Mouse (Mus musculus) brown adipose tissue, adult 24 weeks (tissue): Measurements from ENCODE around the gene Cdk17. TPM values are rescaled to one million over a fixed set of nuclear protein-coding genes. Genes with fewer than 3 reads are reported as not detected.
A peak's percentile ranks its signal among the peaks of the same experiment; 100 is the strongest.

Source experiments
- H3K27ac ChIP-seq: fragments of 200-500 bp; replicated peaks from 2 replicates; pipeline ENCODE4 v1.5.1; 2012; ENCODE audit warnings: low read depth, mild to moderate bottlenecking, low read length
- H3K4me1 ChIP-seq: fragments of 200-500 bp; 2 replicates; pipeline ENCODE4 v1.6.1; 2012; ENCODE audit warnings: low read length, mixed read lengths; ENCODE audit not compliant: control insufficient read depth, insufficient read depth, insufficient read length
- H3K4me3 ChIP-seq: fragments of 200-500 bp; 2 replicates; pipeline ENCODE4 v1.5.1; 2012; ENCODE audit warnings: low read depth, mild to moderate bottlenecking, low read length, moderate library complexity; ENCODE audit not compliant: insufficient read depth
- polyA plus RNA-seq: library from polyadenylated mRNA; stranded (reverse); fragments of >200 nt; gene quantifications from 2 replicates; pipeline ENCODE4 v1.2.4, GENCODE M21; 2012; ENCODE audit not compliant: missing spikeins, insufficient read depth, insufficient read length

Gene Cdk17
- polyA plus RNA-seq, 1 experiment = 23.6 TPM

GRCm38 (mm10) chr10:93215051-93215763 is 54.5 kb downstream of the Cdk17 start:
- Histone ChIP-seq H3K4me1 (peaks cover 15% of the 10 kb centered on the region), H3K27ac (no peak overlapping the region), H3K4me3 (no peak overlapping the region)

- H3K4me1 ChIP-seq = no peaks in the 10 kb centered on the region
Measured at GRCm38 (mm10) chr10:93225751-93226150, 65.1 kb downstream of the Cdk17 start.

GRCm38 (mm10) chr10:93227921-93228320 is 67.2 kb downstream of the Cdk17 start:
- Histone ChIP-seq H3K4me1 (no peaks in the 10 kb centered on the region), H3K27ac (no peak overlapping the region; the same call in 1 of the 2 replicates), H3K4me3 (no peak overlapping the region)

More at GRCm38 (mm10) chr10:93225751-93226150, 65.1 kb downstream of the Cdk17 start:
- Histone ChIP-seq H3K4me3 (no peak overlapping the region), H3K27ac (no peak overlapping the region)

GRCm38 (mm10) chr10:93228401-93229007 is 67.8 kb downstream of the Cdk17 start:
- Histone ChIP-seq H3K4me3 (no peak overlapping the region), H3K27ac (no peak overlapping the region), H3K4me1 (no peaks in the 10 kb centered on the region)

- Histone ChIP-seq H3K4me1 (no peaks in the 10 kb centered on the region), H3K4me3 (no peak overlapping the region), H3K27ac (no peak overlapping the region)
Measured at GRCm38 (mm10) chr10:93231490-93231889, 70.8 kb downstream of the Cdk17 start.

- H3K27ac ChIP-seq = no peak overlapping the region
- H3K4me1 ChIP-seq = no peaks in the 10 kb centered on the region
- no peak overlapping the region for H3K4me3 ChIP-seq
Measured at GRCm38 (mm10) chr10:93231893-93232292, 71.2 kb downstream of the Cdk17 start.

GRCm38 (mm10) chr10:93233665-93234194 is 73.1 kb downstream of the Cdk17 start:
- no peak overlapping the region for H3K27ac ChIP-seq
- no peak overlapping the region for H3K4me3 ChIP-seq
- H3K4me1 ChIP-seq = no peaks in the 10 kb centered on the region

- no peak overlapping the region for H3K27ac ChIP-seq
- H3K4me3 ChIP-seq = no peak overlapping the region
- H3K4me1 ChIP-seq = no peaks in the 10 kb centered on the region
Measured at GRCm38 (mm10) chr10:93234692-93235091, 74.0 kb downstream of the Cdk17 start.

- no peak overlapping the region for H3K27ac ChIP-seq
- H3K4me3 ChIP-seq = no peak overlapping the region
- H3K4me1 ChIP-seq = peaks cover 3% of the 10 kb centered on the region; the same call in 1 of the 2 replicates
Measured at GRCm38 (mm10) chr10:93239201-93239806, 78.6 kb downstream of the Cdk17 start.

GRCm38 (mm10) chr10:93242208-93242607 is 81.5 kb downstream of the Cdk17 start:
- Histone ChIP-seq H3K27ac (peak overlapping the region; percentile 45; the same call in 1 of the 2 replicates), H3K4me3 (no peak overlapping the region), H3K4me1 (peaks cover 3% of the 10 kb centered on the region; the same call in 1 of the 2 replicates)

- Histone ChIP-seq H3K4me3 (no peak overlapping the region), H3K4me1 (peaks cover 3% of the 10 kb centered on the region; the same call in 1 of the 2 replicates), H3K27ac (no peak overlapping the region)
Measured at GRCm38 (mm10) chr10:93242861-93243260, 82.2 kb downstream of the Cdk17 start.

GRCm38 (mm10) chr10:93244209-93244705 is 83.6 kb downstream of the Cdk17 start:
- peaks cover 3% of the 10 kb centered on the region; the same call in 1 of the 2 replicates for H3K4me1 ChIP-seq
- no peak overlapping the region for H3K27ac ChIP-seq
- no peak overlapping the region for H3K4me3 ChIP-seq

- H3K27ac ChIP-seq = no peak overlapping the region
- no peak overlapping the region for H3K4me3 ChIP-seq
- H3K4me1 ChIP-seq = peaks cover 3% of the 10 kb centered on the region; the same call in 1 of the 2 replicates
Measured at GRCm38 (mm10) chr10:93246185-93246920, 85.7 kb downstream of the Cdk17 start.

GRCm38 (mm10) chr10:93247422-93247821 is 86.7 kb downstream of the Cdk17 start:
- Histone ChIP-seq H3K4me1 (no peaks in the 10 kb centered on the region; the same call in 1 of the 2 replicates), H3K27ac (no peak overlapping the region), H3K4me3 (no peak overlapping the region)
